Mouse (Mus musculus): ENCODE measurements around the gene 4931429L15Rik. TPM values are rescaled to one million over a fixed set of nuclear protein-coding genes. Genes with fewer than 3 reads are reported as not detected.
A peak's percentile ranks its signal among the peaks of the same experiment; 100 is the strongest.

Gene 4931429L15Rik
- total RNA-seq, 2 experiments from 2014 or later: not detected

- no peak for DNase-seq (ENCODE audit: low spot score in 2 of 2)
Observed at GRCm38 (mm10) chr9:46328572-46329249, 8.9 kb upstream of the 4931429L15Rik start.

GRCm38 (mm10) chr9:46327706-46328571, 8.2 kb upstream of the 4931429L15Rik start:
- DNase-seq (ENCODE audit: low spot score in 2 of 2): no peak

GRCm38 (mm10) chr9:46326694-46327405, 7.1 kb upstream of the 4931429L15Rik start:
- no peak for DNase-seq (ENCODE audit: low spot score in 2 of 2)

GRCm38 (mm10) chr9:46320461-46320860, 675 bp upstream of the 4931429L15Rik start:
- DNase-seq (ENCODE audit: low spot score in 2 of 2): no peak

- DNase-seq (ENCODE audit: low spot score in 2 of 2): no peak
Observed at GRCm38 (mm10) chr9:46317957-46318356, 1.8 kb downstream of the 4931429L15Rik start.

- no peak for DNase-seq (ENCODE audit: low spot score in 2 of 2)
Observed at GRCm38 (mm10) chr9:46316909-46317308, 2.9 kb downstream of the 4931429L15Rik start.

- no peak for DNase-seq (ENCODE audit: low spot score in 2 of 2)
Observed at GRCm38 (mm10) chr9:46316388-46316787, 3.4 kb downstream of the 4931429L15Rik start.

GRCm38 (mm10) chr9:46315807-46316365, 3.9 kb downstream of the 4931429L15Rik start:
- no peak for DNase-seq (ENCODE audit: low spot score in 2 of 2)

- DNase-seq (ENCODE audit: low spot score in 2 of 2): no peak
Observed at GRCm38 (mm10) chr9:46314921-46315320, 4.9 kb downstream of the 4931429L15Rik start.

- DNase-seq (ENCODE audit: low spot score in 2 of 2): peak; percentile 56 to 61
Observed at GRCm38 (mm10) chr9:46314507-46314906, 5.3 kb downstream of the 4931429L15Rik start.

- DNase-seq (ENCODE audit: low spot score in 2 of 2): no peak
Observed at GRCm38 (mm10) chr9:46309121-46309520, 10.7 kb downstream of the 4931429L15Rik start.

GRCm38 (mm10) chr9:46302142-46302541, 17.6 kb downstream of the 4931429L15Rik start:
- DNase-seq (ENCODE audit: low spot score in 2 of 2): peak; percentile 41 to 54

GRCm38 (mm10) chr9:46298381-46298780, 21.4 kb downstream of the 4931429L15Rik start:
- no peak for DNase-seq (ENCODE audit: low spot score in 2 of 2)

- peak; percentile 98 to 99 for DNase-seq (ENCODE audit: low spot score in 2 of 2)
Observed at GRCm38 (mm10) chr9:46282631-46283436, 37.0 kb downstream of the 4931429L15Rik start, which contains the start of gene Bud13. Gene Bud13 (plus strand): TSS chr9:46283008.

GRCm38 (mm10) chr9:46274494-46274893, 45.3 kb downstream of the 4931429L15Rik start:
- no peak for DNase-seq (ENCODE audit: low spot score in 2 of 2)

GRCm38 (mm10) chr9:46272677-46273454, 46.9 kb downstream of the 4931429L15Rik start, which contains the start of gene Zpr1:
Gene Zpr1 (plus strand): TSS chr9:46273064.
- peak; percentile 81 to 85 for DNase-seq (ENCODE audit: low spot score in 2 of 2)

GRCm38 (mm10) chr9:46272070-46272469, 47.7 kb downstream of the 4931429L15Rik start:
- no peak for DNase-seq (ENCODE audit: low spot score in 2 of 2)

GRCm38 (mm10) chr9:46270782-46271181, 49.0 kb downstream of the 4931429L15Rik start:
- DNase-seq (ENCODE audit: low spot score in 2 of 2): no peak

- no peak for DNase-seq (ENCODE audit: low spot score in 2 of 2)
Observed at GRCm38 (mm10) chr9:46269125-46269524, 50.7 kb downstream of the 4931429L15Rik start.

Measured in adrenal gland, adult 18-20 months (tissue).